Mouse (Mus musculus) lung, postnatal 0 days (tissue): ENCODE data around the gene Anapc13.

Experiments used
- CTCF ChIP-seq: IDR thresholded peaks from 2 replicates; pipeline ENCODE4 v1.5.1; 2016; ENCODE audit warnings: antibody characterized with exemption, mild to moderate bottlenecking
- EP300 ChIP-seq: IDR thresholded peaks from 2 replicates; pipeline ENCODE4 v1.6.1; 2016; ENCODE audit warnings: antibody characterized with exemption, mild to moderate bottlenecking, control low read depth

DNA sequence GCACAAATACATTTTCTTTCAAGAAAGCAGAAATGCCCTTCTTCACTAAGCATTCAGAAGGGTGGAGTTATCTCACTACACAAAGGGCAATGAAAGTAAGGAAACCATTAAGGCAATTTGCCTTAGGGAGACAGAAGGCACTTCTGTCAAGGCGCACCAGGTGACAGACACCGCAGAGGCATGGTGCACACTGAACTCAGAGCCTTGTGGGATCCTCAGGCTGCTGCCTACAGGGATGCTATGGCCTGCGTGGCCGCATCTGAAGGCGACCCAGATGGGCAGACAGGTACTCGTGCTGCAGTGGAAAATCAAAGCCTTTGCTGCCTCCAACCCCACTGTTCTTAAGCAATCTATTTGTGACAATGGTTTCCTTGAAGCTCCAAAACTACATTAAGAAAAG is 20.9 kb upstream of the Anapc13 start:
- TF ChIP-seq CTCF, result no peak
- no peak for TF ChIP-seq EP300
